Mouse (Mus musculus): ENCODE measurements around the gene Pyy. TPM values are rescaled to one million over a fixed set of nuclear protein-coding genes. Genes with fewer than 3 reads are reported as not detected.
A peak's percentile ranks its signal among the peaks of the same experiment; 100 is the strongest.

Pyy gene
- total and polyA plus RNA-seq, 2 experiments from 2014 or later = not detected

- H3K36me3 ChIP-seq (ENCODE audit: insufficient read depth, low read length) = no peaks in the 10 kb centered on the region
- ATAC-seq (ENCODE audit: low FRiP score) = no peak
These were observed 30.2 kb upstream of the Pyy start for GRCm38 (mm10) chr11:102137625-102138446.

DNA sequence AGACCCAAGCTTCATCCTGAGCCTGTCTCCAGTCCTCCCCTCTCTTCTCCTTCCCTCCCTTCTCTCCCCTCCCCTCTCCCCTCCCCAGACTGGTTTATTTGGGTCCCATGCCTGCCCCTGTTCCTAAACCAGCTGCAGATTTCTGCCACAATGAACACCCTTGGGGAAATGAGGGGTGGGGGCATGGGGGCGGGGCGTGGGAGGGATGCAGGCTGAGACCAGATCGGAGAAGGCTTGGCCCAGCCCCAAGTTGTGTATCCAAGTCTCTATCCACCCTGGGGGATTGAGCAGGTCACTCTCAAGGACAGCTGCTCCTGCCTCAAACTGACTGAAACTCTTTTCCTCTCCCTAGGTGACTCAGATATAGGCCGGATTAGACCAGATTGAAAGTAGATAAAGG is 26.9 kb upstream of the Pyy start:
- H3K9me3 ChIP-seq (ENCODE audit: low read length) = no peaks in the 10 kb centered on the region
- no peak overlapping the region for H3K4me3 ChIP-seq (ENCODE audit: low read depth, low read length)
- WGBS = 17% methylated on average over 4 of the region's 4 CpGs
- no peaks in the 10 kb centered on the region for H3K36me3 ChIP-seq (ENCODE audit: insufficient read depth, low read length)
- no peak for ATAC-seq (ENCODE audit: low FRiP score)
- H3K27me3 ChIP-seq (ENCODE audit: insufficient read depth, low read length) = no peaks in the 10 kb centered on the region
- H3K9ac ChIP-seq (replicated peaks; ENCODE audit: low read length, poor library complexity, severe bottlenecking) = no peak overlapping the region
- TF ChIP-seq CTCF (IDR thresholded peaks at IDR 0.05) = no peak
- peak; percentile 69 for DNase-seq (ENCODE audit: low spot score)
- no peak overlapping the region for H3K27ac ChIP-seq (ENCODE audit: low read depth, low read length)
- H3K4me2 ChIP-seq (ENCODE audit: low read depth, low read length, poor library complexity, severe bottlenecking) = no peak overlapping the region
- no peaks in the 10 kb centered on the region for H3K4me1 ChIP-seq (ENCODE audit: insufficient read depth, low read length)

More at GRCm38 (mm10) chr11:102137625-102138446, 30.2 kb upstream of the Pyy start:
- H3K9me3 ChIP-seq (ENCODE audit: low read length) = no peaks in the 10 kb centered on the region
- H3K4me1 ChIP-seq (ENCODE audit: insufficient read depth, low read length) = no peaks in the 10 kb centered on the region
- 0 out of 2 replicates have a peak, but pooled peaks cover 3% of the 10 kb centered on the region for H3K27me3 ChIP-seq (ENCODE audit: insufficient read depth, low read length)
- H3K4me3 ChIP-seq (ENCODE audit: low read depth, low read length) = peak overlapping the region; percentile 17; the same call in 1 of the 2 replicates
- no peak overlapping the region for H3K27ac ChIP-seq (ENCODE audit: low read depth, low read length)
- 48% methylated on average over 13 of the region's 13 CpGs for WGBS
- DNase-seq (ENCODE audit: low spot score) = no peak
- no peak for TF ChIP-seq CTCF (IDR thresholded peaks at IDR 0.05)
- no peak overlapping the region for H3K9ac ChIP-seq (replicated peaks; ENCODE audit: low read length, poor library complexity, severe bottlenecking)
- H3K4me2 ChIP-seq (ENCODE audit: low read depth, low read length, poor library complexity, severe bottlenecking) = peak overlapping the region; percentile 55

DNA sequence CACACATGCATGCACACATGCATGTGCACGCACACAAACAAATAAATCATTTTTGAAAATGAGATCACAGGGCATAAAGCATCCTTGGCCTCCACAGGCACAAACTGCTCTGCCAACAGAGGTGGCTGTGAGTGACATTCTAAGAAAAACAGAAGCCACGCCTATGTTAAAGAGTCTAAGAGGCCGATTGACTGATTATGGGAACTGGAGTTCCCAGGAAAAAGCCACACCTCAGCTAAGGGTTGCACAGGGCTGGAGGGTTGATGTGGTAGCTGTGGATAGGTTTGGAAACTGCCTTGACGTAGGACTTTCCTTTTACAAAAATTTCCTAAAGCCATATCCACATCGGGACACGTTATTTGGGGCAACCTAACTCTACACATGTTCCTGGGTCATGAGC is 9.8 kb upstream of the Pyy start:
- WGBS = 86% methylated on average over 6 of the region's 6 CpGs
- DNase-seq (ENCODE audit: low spot score) (no peak), ATAC-seq (ENCODE audit: low FRiP score) (no peak)
- Histone ChIP-seq H3K27ac (ENCODE audit: low read depth, low read length) (no peak overlapping the region), H3K9me3 (ENCODE audit: low read length) (no peaks in the 10 kb centered on the region), H3K4me1 (ENCODE audit: insufficient read depth, low read length) (no peaks in the 10 kb centered on the region), H3K4me2 (ENCODE audit: low read depth, low read length, poor library complexity, severe bottlenecking) (no peak overlapping the region), H3K27me3 (ENCODE audit: insufficient read depth, low read length) (no peaks in the 10 kb centered on the region), H3K4me3 (ENCODE audit: low read depth, low read length) (no peak overlapping the region), H3K9ac (replicated peaks; ENCODE audit: low read length, poor library complexity, severe bottlenecking) (no peak overlapping the region), H3K36me3 (ENCODE audit: insufficient read depth, low read length) (no peaks in the 10 kb centered on the region)
- TF ChIP-seq CTCF (IDR thresholded peaks at IDR 0.05) = no peak

DNA sequence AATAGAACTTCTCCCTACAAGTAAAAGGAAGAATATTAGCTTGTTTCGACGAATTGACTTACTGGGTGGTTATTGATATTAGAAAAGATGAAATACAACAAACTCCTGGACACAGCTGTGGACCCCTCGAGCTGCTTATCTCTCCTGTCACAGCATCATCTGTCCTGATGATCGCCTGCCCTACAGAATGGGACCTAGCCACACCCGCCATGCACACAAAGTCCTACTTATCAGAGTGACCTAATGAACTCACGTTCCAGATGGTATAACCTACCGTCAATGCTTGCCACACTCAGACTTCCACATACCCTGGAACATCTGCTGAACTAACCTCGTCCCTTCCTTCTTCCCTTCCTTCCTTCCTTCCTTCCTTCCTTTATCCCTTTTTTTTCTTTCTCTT is 8.6 kb upstream of the Pyy start:
- Histone ChIP-seq H3K4me1 (ENCODE audit: insufficient read depth, low read length) (no peaks in the 10 kb centered on the region), H3K36me3 (ENCODE audit: insufficient read depth, low read length) (no peaks in the 10 kb centered on the region), H3K27me3 (ENCODE audit: insufficient read depth, low read length) (no peaks in the 10 kb centered on the region), H3K4me3 (ENCODE audit: low read depth, low read length) (no peak overlapping the region), H3K9ac (replicated peaks; ENCODE audit: low read length, poor library complexity, severe bottlenecking) (no peak overlapping the region), H3K9me3 (ENCODE audit: low read length) (no peaks in the 10 kb centered on the region), H3K27ac (ENCODE audit: low read depth, low read length) (no peak overlapping the region), H3K4me2 (ENCODE audit: low read depth, low read length, poor library complexity, severe bottlenecking) (no peak overlapping the region)
- ATAC-seq (ENCODE audit: low FRiP score) (no peak), DNase-seq (ENCODE audit: low spot score) (no peak)
- 85% methylated on average over 8 of the region's 8 CpGs for WGBS
- TF ChIP-seq CTCF (IDR thresholded peaks at IDR 0.05) = no peak

- DNase-seq (ENCODE audit: low spot score) (no peak), ATAC-seq (ENCODE audit: low FRiP score) (no peak)
- Histone ChIP-seq H3K27ac (ENCODE audit: low read depth, low read length) (no peak overlapping the region), H3K36me3 (ENCODE audit: insufficient read depth, low read length) (no peaks in the 10 kb centered on the region), H3K27me3 (ENCODE audit: insufficient read depth, low read length) (peaks cover 24% of the 10 kb centered on the region), H3K4me1 (ENCODE audit: insufficient read depth, low read length) (no peaks in the 10 kb centered on the region), H3K9me3 (ENCODE audit: low read length) (no peaks in the 10 kb centered on the region), H3K4me2 (ENCODE audit: low read depth, low read length, poor library complexity, severe bottlenecking) (no peak overlapping the region), H3K4me3 (ENCODE audit: low read depth, low read length) (no peak overlapping the region), H3K9ac (replicated peaks; ENCODE audit: low read length, poor library complexity, severe bottlenecking) (no peak overlapping the region)
- TF ChIP-seq CTCF (IDR thresholded peaks at IDR 0.05) = no peak
- WGBS = 84% methylated on average over 5 of the region's 5 CpGs
These were observed 3.9 kb upstream of the Pyy start for GRCm38 (mm10) chr11:102111576-102111975.

GRCm38 (mm10) chr11:102106911-102107310 is 721 bp downstream of the Pyy start:
- Histone ChIP-seq H3K4me2 (ENCODE audit: low read depth, low read length, poor library complexity, severe bottlenecking) (0 out of 2 replicates have a peak overlapping the region, but pooled peaks have one; percentile 18), H3K4me3 (ENCODE audit: low read depth, low read length) (no peak overlapping the region), H3K9ac (replicated peaks; ENCODE audit: low read length, poor library complexity, severe bottlenecking) (no peak overlapping the region), H3K9me3 (ENCODE audit: low read length) (no peaks in the 10 kb centered on the region), H3K27me3 (ENCODE audit: insufficient read depth, low read length) (peaks cover 47% of the 10 kb centered on the region), H3K4me1 (ENCODE audit: insufficient read depth, low read length) (no peaks in the 10 kb centered on the region), H3K27ac (ENCODE audit: low read depth, low read length) (no peak overlapping the region), H3K36me3 (ENCODE audit: insufficient read depth, low read length) (no peaks in the 10 kb centered on the region)
- DNase-seq (ENCODE audit: low spot score) = no peak
- TF ChIP-seq CTCF (IDR thresholded peaks at IDR 0.05) = no peak
- no peak for ATAC-seq (ENCODE audit: low FRiP score)
- WGBS = 3% methylated on average over 19 of the region's 21 CpGs
